Mouse (Mus musculus) liver, adult 2 months (tissue): ENCODE measurements around the gene Rbm20. TPM values are rescaled to one million over a fixed set of nuclear protein-coding genes. Genes with fewer than 3 reads are reported as not detected.

Experiments
- DNase-seq: peaks from one replicate; pipeline ENCODE4 v3.0.0-alpha.2; 2011; ENCODE audit warnings: low read depth, low spot score; ENCODE audit errors: extremely low read depth
- H3K27ac ChIP-seq: fragments of 200-500 bp; replicated peaks from 2 replicates; pipeline ENCODE4 v1.5.1; 2012; ENCODE audit warnings: low read depth, mild to moderate bottlenecking, control low read depth, inconsistent platforms, low read length; ENCODE audit not compliant: insufficient read depth
- H3K27me3 ChIP-seq: fragments of 200-500 bp; 2 replicates; pipeline ENCODE4 v1.6.1; 2012; ENCODE audit warnings: mild to moderate bottlenecking, moderate library complexity, low read length, inconsistent platforms; ENCODE audit not compliant: control insufficient read depth, insufficient read depth
- H3K36me3 ChIP-seq: fragments of 200-500 bp; 2 replicates; pipeline ENCODE4 v1.6.1; 2012; ENCODE audit warnings: low read length, inconsistent platforms; ENCODE audit not compliant: control insufficient read depth, insufficient read depth
- H3K4me1 ChIP-seq: fragments of 200-500 bp; 2 replicates; pipeline ENCODE4 v1.6.1; 2011; ENCODE audit warnings: low read length; ENCODE audit not compliant: control insufficient read depth, insufficient read depth
- H3K4me3 ChIP-seq: fragments of 200-500 bp; 2 replicates; pipeline ENCODE4 v1.5.1; 2011; ENCODE audit warnings: low read depth, mild to moderate bottlenecking, control low read depth, low read length, moderate library complexity; ENCODE audit not compliant: insufficient read depth
- H3K79me2 ChIP-seq: fragments of 200-500 bp; 2 replicates; pipeline ENCODE4 v1.6.1; 2012; ENCODE audit warnings: inconsistent platforms, mild to moderate bottlenecking, low read length, moderate library complexity; ENCODE audit not compliant: control insufficient read depth, insufficient read depth
- H3K9ac ChIP-seq: fragments of 200-500 bp; 2 replicates; pipeline ENCODE4 v1.6.1; 2012; ENCODE audit warnings: low read depth, mild to moderate bottlenecking, control low read depth, inconsistent platforms, low read length
- CTCF ChIP-seq: fragments of 200-500 bp; IDR thresholded peaks from 2 replicates; pipeline ENCODE4 v1.5.1; 2011; ENCODE audit warnings: low read depth, low read length, control low read depth
- POLR2A ChIP-seq: fragments of 200-500 bp; IDR thresholded peaks from 2 replicates; pipeline ENCODE4 v1.6.1; 2011; ENCODE audit warnings: low read length, control low read depth; ENCODE audit not compliant: insufficient read depth; ENCODE audit errors: extremely low read depth
- WGBS: fragments of 180-500 bp; shearing (Covaris S2); methylation state at CpG from one replicate; pipeline ENCODE4 v1.1.7; 2018; 5-methylcytosine and 5-hydroxymethylcytosine counted together
- polyA plus RNA-seq: library from polyadenylated mRNA; depleted of rRNA; stranded (reverse); fragments of >200 nt; gene quantifications from 2 replicates; pipeline ENCODE4 v1.2.3, GENCODE M21; 2012; rRNA removed
- total RNA-seq: library from RNA; depleted of rRNA; stranded (reverse); fragments of >200 nt; gene quantifications from 2 replicates; pipeline ENCODE4 v1.2.3, GENCODE M21; 2014; rRNA removed

Gene Rbm20
- total and polyA plus RNA-seq, 2 experiments, result 0.31 to 1.8 TPM

- H3K27ac ChIP-seq, result peak overlapping the region; percentile 85
- TF ChIP-seq POLR2A, result no peak
- TF ChIP-seq CTCF, result no peak
- peaks cover 10% of the 10 kb centered on the region; the same call in 1 of the 2 replicates for H3K79me2 ChIP-seq
- peak; percentile 96 for DNase-seq
- H3K27me3 ChIP-seq, result no peaks in the 10 kb centered on the region
- H3K9ac ChIP-seq, result peak overlapping the region; percentile 71
- peaks cover 20% of the 10 kb centered on the region for H3K4me1 ChIP-seq
- H3K36me3 ChIP-seq, result peaks cover 55% of the 10 kb centered on the region
- H3K4me3 ChIP-seq, result no peak overlapping the region
- 31% methylated on average over 4 of the region's 4 CpGs for WGBS
Measured at GRCm38 (mm10) chr19:53914950-53915349, 237.8 kb downstream of the Rbm20 start.

Other genes with a start within 250 kb of the Rbm20 start
- 0.18 and 1.1 TPM in 2 replicates for gene Dusp5, start 148.2 kb upstream of the Rbm20 start, total RNA-seq
- 0.44 and 1.2 TPM in 2 replicates for gene Dusp5, start 148.2 kb upstream of the Rbm20 start, polyA plus RNA-seq
- 21.3 and 32.6 TPM in 2 replicates for gene Nutf2-ps1, start 88.2 kb upstream of the Rbm20 start, total RNA-seq
- 42.4 and 50.1 TPM in 2 replicates for gene Nutf2-ps1, start 88.2 kb upstream of the Rbm20 start, polyA plus RNA-seq
- 10.5 and 12.0 TPM in 2 replicates for gene Smc3, start 76.9 kb upstream of the Rbm20 start, total RNA-seq
- 1.6 and 1.8 TPM in 2 replicates for gene Smc3, start 76.9 kb upstream of the Rbm20 start, polyA plus RNA-seq
- 89.5 and 92.5 TPM in 2 replicates for gene Pdcd4, start 214.9 kb downstream of the Rbm20 start, total RNA-seq
- gene Pdcd4, start 214.9 kb downstream of the Rbm20 start, polyA plus RNA-seq, result 16.4 and 17.8 TPM in 2 replicates